Mouse (Mus musculus) CH12.LX (cell line): ENCODE measurements at regions not wholly inside any gene's neighbourhood (a gene's known extent, or its start where the extent isn't known, plus 50 kb on each side); places are given as distances from the start of the nearest gene placed in this dataset.

Experiments
- DNase-seq: peaks from one replicate; pipeline ENCODE4 v3.0.0-alpha.2; 2013; ENCODE audit errors: extremely low read depth
- H3K27ac ChIP-seq: 2 replicates; pipeline ENCODE4 v1.5.1; 2012; ENCODE audit warnings: low read depth, mild to moderate bottlenecking, control low read depth, moderate library complexity; ENCODE audit not compliant: insufficient read depth
- H3K27me3 ChIP-seq: replicated peaks from 2 replicates; pipeline ENCODE3; 2012; ENCODE audit warnings: inconsistent platforms
- H3K36me3 ChIP-seq, 2 experiments: replicated peaks in 1 of 2; 2 replicates each; pipeline versions ENCODE3 to v1.6.1; 2012; ENCODE audit warnings: inconsistent platforms in 1 of 2, low read length in 1 of 2, mild to moderate bottlenecking in 1 of 2, mixed read lengths in 1 of 2, moderate library complexity in 1 of 2; ENCODE audit not compliant: control insufficient read depth in 1 of 2, insufficient read depth in 1 of 2
- H3K4me1 ChIP-seq, 2 experiments: 2 replicates each; pipeline ENCODE4 v1.6.1; 2012; ENCODE audit warnings: inconsistent platforms in 1 of 2, moderate library complexity in 1 of 2; ENCODE audit not compliant: insufficient read depth in 2 of 2, control insufficient read depth in 1 of 2
- H3K4me2 ChIP-seq: 2 replicates; pipeline ENCODE4 v1.6.1; 2012; ENCODE audit warnings: low read depth, mild to moderate bottlenecking, control low read depth; ENCODE audit not compliant: poor library complexity, insufficient read depth, severe bottlenecking
- H3K4me3 ChIP-seq, 3 experiments: fragments of 150-350 bp in 1 of 3; sonication (generic) in 1 of 3; replicated peaks in 1 of 3; 2 replicates each; pipeline versions ENCODE3 to v1.5.1; 2011 to 2012; ENCODE audit warnings: low read depth in 2 of 3, low read length in 2 of 3, mild to moderate bottlenecking in 2 of 3, moderate library complexity in 2 of 3, control low read depth in 1 of 3, improper control_type of control experiment in 1 of 3, inconsistent platforms in 1 of 3, mixed read lengths in 1 of 3; ENCODE audit not compliant: poor library complexity in 1 of 3
- H3K79me2 ChIP-seq: replicated peaks from 2 replicates; pipeline ENCODE4 v1.6.1; 2012; ENCODE audit warnings: mild to moderate bottlenecking, moderate library complexity; ENCODE audit not compliant: control insufficient read depth, poor library complexity, insufficient read depth, severe bottlenecking; ENCODE audit errors: extremely low read depth
- H3K9ac ChIP-seq: 2 replicates; pipeline ENCODE4 v1.6.1; 2012; ENCODE audit warnings: low read depth, mild to moderate bottlenecking, control low read depth, moderate library complexity; ENCODE audit not compliant: insufficient read depth
- H3K9me3 ChIP-seq: replicated peaks from 2 replicates; pipeline ENCODE3; 2012; ENCODE audit warnings: low read length, inconsistent platforms, mixed read lengths
- BHLHE40 ChIP-seq: IDR thresholded peaks from 2 replicates; pipeline ENCODE4 v1.6.1; 2011; ENCODE audit warnings: mild to moderate bottlenecking, low read depth, low read length, improper control_type of control experiment
- E2F4 ChIP-seq: IDR thresholded peaks from 2 replicates; pipeline ENCODE4 v1.6.1; 2011; ENCODE audit warnings: low read depth, low read length, improper control_type of control experiment; ENCODE audit not compliant: insufficient replicate concordance
- ELF1 ChIP-seq: IDR thresholded peaks from 2 replicates; pipeline ENCODE4 v1.6.1; 2014; ENCODE audit warnings: low read depth, mild to moderate bottlenecking, inconsistent platforms, low read length, improper control_type of control experiment
- EP300 ChIP-seq: IDR thresholded peaks from 2 replicates; pipeline ENCODE4 v1.6.1; 2011; ENCODE audit warnings: low read length, improper control_type of control experiment
- ETS1 ChIP-seq: conservative IDR thresholded peaks from 2 replicates; pipeline ENCODE4 v1.6.1; 2012; ENCODE audit warnings: low read depth, mild to moderate bottlenecking, inconsistent platforms, low read length, improper control_type of control experiment, moderate library complexity
- GABPA ChIP-seq: IDR thresholded peaks from 2 replicates; pipeline ENCODE4 v1.6.1; 2012; ENCODE audit warnings: low read depth, low read length, improper control_type of control experiment, inconsistent platforms; ENCODE audit not compliant: insufficient replicate concordance
- HCFC1 ChIP-seq: IDR thresholded peaks from 2 replicates; pipeline ENCODE4 v1.6.1; 2012; ENCODE audit warnings: low read depth, mild to moderate bottlenecking, inconsistent platforms, low read length, improper control_type of control experiment
- IRF4 ChIP-seq: IDR thresholded peaks from 2 replicates; pipeline ENCODE4 v1.6.1; 2014; ENCODE audit warnings: low read depth, mild to moderate bottlenecking, inconsistent platforms, low read length, improper control_type of control experiment
- JUN ChIP-seq: IDR thresholded peaks from 2 replicates; pipeline ENCODE4 v1.6.1; 2011; ENCODE audit warnings: low read depth, mild to moderate bottlenecking, low read length, improper control_type of control experiment, moderate library complexity; ENCODE audit not compliant: insufficient read depth
- JUND ChIP-seq: conservative IDR thresholded peaks from 2 replicates; pipeline ENCODE4 v1.6.1; 2011; ENCODE audit warnings: low read depth, low read length, improper control_type of control experiment
- MAFK ChIP-seq: IDR thresholded peaks from 2 replicates; pipeline ENCODE4 v1.6.1; 2011; ENCODE audit warnings: low read length, improper control_type of control experiment; ENCODE audit not compliant: insufficient replicate concordance
- MEF2A ChIP-seq: IDR thresholded peaks from 2 replicates; pipeline ENCODE4 v1.6.1; 2014; ENCODE audit warnings: low read depth, mild to moderate bottlenecking, inconsistent platforms, low read length, improper control_type of control experiment, borderline replicate concordance
- MXI1 ChIP-seq: IDR thresholded peaks from 2 replicates; pipeline ENCODE4 v1.6.1; 2011; ENCODE audit warnings: mild to moderate bottlenecking, low read depth, low read length, improper control_type of control experiment
- NRF1 ChIP-seq: IDR thresholded peaks from 2 replicates; pipeline ENCODE4 v1.6.1; 2014; ENCODE audit warnings: low read depth, mild to moderate bottlenecking, inconsistent platforms, low read length, improper control_type of control experiment, moderate library complexity
- PAX5 ChIP-seq: IDR thresholded peaks from 2 replicates; pipeline ENCODE4 v1.6.1; 2012; ENCODE audit warnings: low read length, inconsistent platforms, mixed read lengths
- POLR2AphosphoS2 ChIP-seq: IDR thresholded peaks from 2 replicates; pipeline ENCODE4 v1.6.1; 2011; ENCODE audit warnings: low read depth, low read length, improper control_type of control experiment
- RAD21 ChIP-seq: IDR thresholded peaks from 2 replicates; pipeline ENCODE4 v1.6.1; 2011; ENCODE audit warnings: low read depth, mild to moderate bottlenecking, low read length, improper control_type of control experiment, moderate library complexity
- SMC3 ChIP-seq: IDR thresholded peaks from 2 replicates; pipeline ENCODE4 v1.6.1; 2011; ENCODE audit warnings: low read depth, low read length, improper control_type of control experiment
- TBP ChIP-seq: conservative IDR thresholded peaks from 2 replicates; pipeline ENCODE4 v1.6.1; 2011; ENCODE audit warnings: low read depth, low read length, improper control_type of control experiment
- TCF12 ChIP-seq: IDR thresholded peaks from 2 replicates; pipeline ENCODE4 v1.6.1; 2014; ENCODE audit warnings: low read depth, mild to moderate bottlenecking, inconsistent platforms, low read length, improper control_type of control experiment
- UBTF ChIP-seq: IDR thresholded peaks from 2 replicates; pipeline ENCODE4 v1.6.1; 2012; ENCODE audit warnings: low read depth, mild to moderate bottlenecking, inconsistent platforms, low read length, improper control_type of control experiment, moderate library complexity
- USF1 ChIP-seq: IDR thresholded peaks from 2 replicates; pipeline ENCODE4 v1.6.1; 2014; ENCODE audit warnings: low read depth, mild to moderate bottlenecking, inconsistent platforms, low read length, improper control_type of control experiment
- ZKSCAN1 ChIP-seq: IDR thresholded peaks from 2 replicates; pipeline ENCODE4 v1.6.1; 2012; ENCODE audit warnings: low read depth, inconsistent platforms, low read length, improper control_type of control experiment, borderline replicate concordance
- ZNF384 ChIP-seq: IDR thresholded peaks from 2 replicates; pipeline ENCODE4 v1.6.1; 2012; ENCODE audit warnings: low read depth, low read length, improper control_type of control experiment, inconsistent platforms
- dilution Hi-C: fragments of 300-500 bp; cut with MboI; formaldehyde crosslinking; loops from 2 replicates; pipeline ENCODE4 v1.14.3; 2020; ENCODE audit warnings: low sequenced_read_pairs; ENCODE audit not compliant: extremely low pct_unique_long_range_greater_than_20kb, extremely low pct_ligation_motif_present
- in situ Hi-C: fragments of 300-500 bp; cut with MboI; formaldehyde crosslinking; loops from 3 replicates; pipeline ENCODE4 v1.14.3; 2019; ENCODE audit warnings: low sequenced_read_pairs, low pct_ligation_motif_present, low pct_unique_long_range_greater_than_20kb, mixed read lengths

GRCm38 (mm10) chr12:91999031-91999430, 150.1 kb upstream of the Sel1l start:
- Histone ChIP-seq H3K4me2 (no peak overlapping the region), H3K79me2 (no peaks in the 10 kb centered on the region), H3K27me3 (no peaks in the 10 kb centered on the region), H3K4me1 (no peaks in the 10 kb centered on the region), H3K9ac (no peak overlapping the region), H3K27ac (no peak overlapping the region), H3K36me3 (no peaks in the 10 kb centered on the region), H3K9me3 (no peaks in the 10 kb centered on the region), H3K4me3 (no peak overlapping the region)
- DNase-seq: no peak
- in situ Hi-C loops: no loop called here
- TF ChIP-seq TCF12 (no peak), ZKSCAN1 (no peak), IRF4 (no peak), BHLHE40 (no peak), E2F4 (no peak), MAFK (no peak), ZNF384 (no peak), PAX5 (no peak), GABPA (no peak), JUN (no peak), POLR2AphosphoS2 (no peak), TBP (no peak), HCFC1 (no peak), MEF2A (no peak), NRF1 (no peak), ELF1 (no peak), UBTF (no peak)
- dilution Hi-C loops: no loop called here

GRCm38 (mm10) chr12:91997404-91997803, 148.4 kb upstream of the Sel1l start:
- no peaks in the 10 kb centered on the region for H3K79me2 ChIP-seq
- no peak overlapping the region for H3K4me2 ChIP-seq
- H3K27me3 ChIP-seq: no peaks in the 10 kb centered on the region
- H3K9ac ChIP-seq: no peak overlapping the region
- dilution Hi-C loops: no loop called here
- H3K4me1 ChIP-seq: peaks cover 4% of the 10 kb centered on the region in 2 experiments; a peak in 2 of 4 replicates
- no peak overlapping the region for H3K4me3 ChIP-seq
- no peak overlapping the region for H3K27ac ChIP-seq
- TF ChIP-seq USF1 (no peak), BHLHE40 (no peak), MXI1 (no peak), ETS1 (no peak), EP300 (no peak), SMC3 (no peak), NRF1 (no peak), JUND (no peak), MAFK (no peak), PAX5 (no peak), MEF2A (no peak), ZKSCAN1 (no peak), RAD21 (no peak), POLR2AphosphoS2 (no peak)
- no peak for DNase-seq
- no peaks in the 10 kb centered on the region for H3K36me3 ChIP-seq
- in situ Hi-C loops: no loop called here
- no peaks in the 10 kb centered on the region for H3K9me3 ChIP-seq
